Mouse (Mus musculus): ENCODE data around the gene Mapk14. TPM values are rescaled to one million over a fixed set of nuclear protein-coding genes. Genes with fewer than 3 reads are reported as not detected.

The Mapk14 gene
- polyA plus RNA-seq (2014; fragmentation: Nextera tagmentation; extraction: Ambion mirVana) = 38.1 and 44.2 TPM in 2 replicates

- ATAC-seq (ENCODE audit: low FRiP score) (peak; percentile 94), DNase-seq (ENCODE audit: low spot score) (peak; percentile 99)
- under 1% methylated on average over 75 of the region's 86 CpGs for WGBS
- Histone ChIP-seq H3K27me3 (ENCODE audit: control insufficient read depth, insufficient read depth, low read length) (peaks cover 11% of the 10 kb centered on the region), H3K9me3 (ENCODE audit: control insufficient read depth, low read length) (no peaks in the 10 kb centered on the region), H3K36me3 (ENCODE audit: control insufficient read depth, insufficient read depth, low read length) (no peaks in the 10 kb centered on the region), H3K4me2 (replicated peaks; ENCODE audit: low read depth, low read length) (peak within 1 kb of the TSS; percentile 63), H3K27ac (ENCODE audit: low read depth, low read length) (peak within 1 kb of the TSS; percentile 94), H3K4me3 (ENCODE audit: low read depth, low read length) (peak within 1 kb of the TSS; percentile 98), H3K4me1 (replicated peaks; ENCODE audit: control insufficient read depth, insufficient read depth, low read length) (peaks cover 6% of the 10 kb centered on the region), H3K9ac (ENCODE audit: low read depth, low read length) (peak within 1 kb of the TSS; percentile 95)
Observed at GRCm38 (mm10) chr17:28690776-28691686, at the start of gene Mapk14. TSS of gene Mapk14 (plus strand) at chr17:28691329.

GRCm38 (mm10) chr17:28643697-28644096 is 47.4 kb upstream of the Mapk14 start:
- Histone ChIP-seq H3K4me3 (ENCODE audit: low read depth, low read length) (no peak overlapping the region), H3K4me1 (replicated peaks; ENCODE audit: control insufficient read depth, insufficient read depth, low read length) (no peaks in the 10 kb centered on the region), H3K36me3 (ENCODE audit: control insufficient read depth, insufficient read depth, low read length) (no peaks in the 10 kb centered on the region), H3K4me2 (replicated peaks; ENCODE audit: low read depth, low read length) (no peak overlapping the region), H3K27me3 (ENCODE audit: control insufficient read depth, insufficient read depth, low read length) (no peaks in the 10 kb centered on the region), H3K9me3 (ENCODE audit: control insufficient read depth, low read length) (no peaks in the 10 kb centered on the region), H3K9ac (ENCODE audit: low read depth, low read length) (no peak overlapping the region), H3K27ac (ENCODE audit: low read depth, low read length) (no peak overlapping the region)
- WGBS = 50% methylated on average over 3 of the region's 3 CpGs
- ATAC-seq (ENCODE audit: low FRiP score) (no peak), DNase-seq (ENCODE audit: low spot score) (no peak)

GRCm38 (mm10) chr17:28644112-28644511 is 47.0 kb upstream of the Mapk14 start:
- Histone ChIP-seq H3K9me3 (ENCODE audit: control insufficient read depth, low read length) (no peaks in the 10 kb centered on the region), H3K9ac (ENCODE audit: low read depth, low read length) (no peak overlapping the region), H3K27me3 (ENCODE audit: control insufficient read depth, insufficient read depth, low read length) (no peaks in the 10 kb centered on the region), H3K27ac (ENCODE audit: low read depth, low read length) (no peak overlapping the region), H3K4me3 (ENCODE audit: low read depth, low read length) (no peak overlapping the region), H3K4me2 (replicated peaks; ENCODE audit: low read depth, low read length) (no peak overlapping the region), H3K4me1 (replicated peaks; ENCODE audit: control insufficient read depth, insufficient read depth, low read length) (no peaks in the 10 kb centered on the region), H3K36me3 (ENCODE audit: control insufficient read depth, insufficient read depth, low read length) (no peaks in the 10 kb centered on the region)
- ATAC-seq (ENCODE audit: low FRiP score) = no peak
- WGBS = 74% methylated on average over 4 of the region's 4 CpGs
- no peak for DNase-seq (ENCODE audit: low spot score)

- Histone ChIP-seq H3K4me1 (replicated peaks; ENCODE audit: control insufficient read depth, insufficient read depth, low read length) (no peaks in the 10 kb centered on the region), H3K4me2 (replicated peaks; ENCODE audit: low read depth, low read length) (no peak overlapping the region), H3K4me3 (ENCODE audit: low read depth, low read length) (no peak overlapping the region), H3K27ac (ENCODE audit: low read depth, low read length) (no peak overlapping the region), H3K9ac (ENCODE audit: low read depth, low read length) (no peak overlapping the region), H3K9me3 (ENCODE audit: control insufficient read depth, low read length) (no peaks in the 10 kb centered on the region), H3K36me3 (ENCODE audit: control insufficient read depth, insufficient read depth, low read length) (no peaks in the 10 kb centered on the region), H3K27me3 (ENCODE audit: control insufficient read depth, insufficient read depth, low read length) (no peaks in the 10 kb centered on the region)
- WGBS = 73% methylated on average over 3 of the region's 3 CpGs
- DNase-seq (ENCODE audit: low spot score) (no peak), ATAC-seq (ENCODE audit: low FRiP score) (no peak)
Observed at GRCm38 (mm10) chr17:28646221-28646620, 44.9 kb upstream of the Mapk14 start.

DNA sequence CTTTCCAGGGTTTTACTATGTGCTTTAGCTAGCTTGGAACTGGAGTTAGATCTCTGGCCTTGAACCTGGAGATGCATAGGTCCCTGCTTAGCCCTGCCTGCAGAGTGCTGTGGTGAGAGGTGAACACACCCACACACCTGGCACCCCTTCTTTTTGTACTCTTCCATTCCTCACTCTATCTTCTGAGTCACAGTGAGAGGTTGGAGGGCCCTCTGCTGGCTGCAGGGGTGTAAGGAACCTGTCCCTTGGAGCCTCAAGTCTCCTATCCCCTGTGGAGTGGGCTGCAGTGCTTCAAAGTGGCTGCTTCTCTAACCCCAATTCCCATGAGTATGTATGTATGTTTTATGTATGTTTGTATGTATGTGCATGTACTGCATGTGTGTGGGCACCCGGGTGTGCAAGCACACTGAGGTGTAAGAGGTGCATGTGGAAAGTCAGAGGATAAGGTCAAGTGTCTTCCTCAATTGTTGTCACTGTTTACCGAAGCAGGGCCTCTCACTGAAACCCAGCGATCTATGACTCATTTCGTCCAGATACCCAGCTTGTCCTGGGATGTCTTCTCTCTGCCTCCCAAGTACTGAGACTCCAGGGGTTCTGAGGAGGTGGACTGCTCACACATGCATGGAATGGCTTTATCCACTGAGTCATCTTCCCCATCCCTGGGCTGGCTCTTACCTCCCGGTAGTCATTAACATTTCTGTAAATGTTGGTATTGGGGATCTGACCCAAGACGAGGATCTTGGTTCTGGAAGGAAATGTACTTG is 42.3 kb upstream of the Mapk14 start:
- 57% methylated on average over 6 of the region's 6 CpGs for WGBS
- Histone ChIP-seq H3K36me3 (ENCODE audit: control insufficient read depth, insufficient read depth, low read length) (no peaks in the 10 kb centered on the region), H3K9me3 (ENCODE audit: control insufficient read depth, low read length) (no peaks in the 10 kb centered on the region), H3K4me2 (replicated peaks; ENCODE audit: low read depth, low read length) (no peak overlapping the region), H3K27ac (ENCODE audit: low read depth, low read length) (no peak overlapping the region), H3K9ac (ENCODE audit: low read depth, low read length) (no peak overlapping the region), H3K4me3 (ENCODE audit: low read depth, low read length) (no peak overlapping the region), H3K27me3 (ENCODE audit: control insufficient read depth, insufficient read depth, low read length) (no peaks in the 10 kb centered on the region), H3K4me1 (replicated peaks; ENCODE audit: control insufficient read depth, insufficient read depth, low read length) (no peaks in the 10 kb centered on the region)
- ATAC-seq (ENCODE audit: low FRiP score) = no peak
- DNase-seq (ENCODE audit: low spot score) = peak; percentile 44

- H3K4me2 ChIP-seq (replicated peaks; ENCODE audit: low read depth, low read length) = no peak overlapping the region
- WGBS = 73% methylated on average over 3 of the region's 3 CpGs
Observed at GRCm38 (mm10) chr17:28650268-28650667, 40.9 kb upstream of the Mapk14 start.

GRCm38 (mm10) chr17:28657936-28658335 is 33.2 kb upstream of the Mapk14 start:
- DNase-seq (ENCODE audit: low spot score) (no peak), ATAC-seq (ENCODE audit: low FRiP score) (no peak)
- Histone ChIP-seq H3K36me3 (ENCODE audit: control insufficient read depth, insufficient read depth, low read length) (no peaks in the 10 kb centered on the region), H3K4me3 (ENCODE audit: low read depth, low read length) (no peak overlapping the region), H3K27me3 (ENCODE audit: control insufficient read depth, insufficient read depth, low read length) (no peaks in the 10 kb centered on the region), H3K27ac (ENCODE audit: low read depth, low read length) (no peak overlapping the region), H3K9ac (ENCODE audit: low read depth, low read length) (no peak overlapping the region), H3K9me3 (ENCODE audit: control insufficient read depth, low read length) (no peaks in the 10 kb centered on the region), H3K4me1 (replicated peaks; ENCODE audit: control insufficient read depth, insufficient read depth, low read length) (no peaks in the 10 kb centered on the region), H3K4me2 (replicated peaks; ENCODE audit: low read depth, low read length) (no peak overlapping the region)
- 69% methylated on average over 4 of the region's 4 CpGs for WGBS

More at GRCm38 (mm10) chr17:28650268-28650667, 40.9 kb upstream of the Mapk14 start:
- H3K27ac ChIP-seq (ENCODE audit: low read depth, low read length) = no peak overlapping the region
- DNase-seq (ENCODE audit: low spot score) (no peak), ATAC-seq (ENCODE audit: low FRiP score) (no peak)
- H3K4me3 ChIP-seq (ENCODE audit: low read depth, low read length) = no peak overlapping the region
- H3K9me3 ChIP-seq (ENCODE audit: control insufficient read depth, low read length) = no peaks in the 10 kb centered on the region
- H3K9ac ChIP-seq (ENCODE audit: low read depth, low read length) = no peak overlapping the region
- no peaks in the 10 kb centered on the region for H3K27me3 ChIP-seq (ENCODE audit: control insufficient read depth, insufficient read depth, low read length)
- no peaks in the 10 kb centered on the region for H3K4me1 ChIP-seq (replicated peaks; ENCODE audit: control insufficient read depth, insufficient read depth, low read length)
- no peaks in the 10 kb centered on the region for H3K36me3 ChIP-seq (ENCODE audit: control insufficient read depth, insufficient read depth, low read length)

DNA sequence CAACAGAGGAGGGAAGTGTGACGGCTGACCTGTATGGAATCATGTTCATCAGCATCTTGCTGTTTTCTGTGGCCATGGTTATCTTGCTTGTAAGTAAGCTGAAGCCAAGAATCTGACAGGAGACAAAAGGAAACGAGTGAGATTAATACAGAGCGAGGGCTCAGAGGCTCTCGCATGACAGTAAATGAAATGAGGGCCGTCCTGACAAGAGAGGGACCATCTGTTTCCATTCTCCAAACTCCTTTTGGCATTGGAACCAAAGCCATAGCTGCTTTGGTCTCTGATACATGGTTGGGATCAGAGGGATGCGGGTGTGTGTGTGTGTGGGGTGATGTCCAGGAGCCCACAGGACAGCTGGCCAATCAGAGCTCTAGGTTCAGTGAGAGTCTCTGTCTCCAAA is 31.6 kb upstream of the Mapk14 start:
- Histone ChIP-seq H3K9ac (ENCODE audit: low read depth, low read length) (no peak overlapping the region), H3K9me3 (ENCODE audit: control insufficient read depth, low read length) (no peaks in the 10 kb centered on the region), H3K27me3 (ENCODE audit: control insufficient read depth, insufficient read depth, low read length) (no peaks in the 10 kb centered on the region), H3K4me3 (ENCODE audit: low read depth, low read length) (no peak overlapping the region), H3K27ac (ENCODE audit: low read depth, low read length) (no peak overlapping the region), H3K4me2 (replicated peaks; ENCODE audit: low read depth, low read length) (no peak overlapping the region), H3K36me3 (ENCODE audit: control insufficient read depth, insufficient read depth, low read length) (no peaks in the 10 kb centered on the region), H3K4me1 (replicated peaks; ENCODE audit: control insufficient read depth, insufficient read depth, low read length) (no peaks in the 10 kb centered on the region)
- 72% methylated on average over 6 of the region's 6 CpGs for WGBS
- ATAC-seq (ENCODE audit: low FRiP score) (no peak), DNase-seq (ENCODE audit: low spot score) (no peak)
